Mouse (Mus musculus): Measurements from ENCODE around the gene Cdk5rap1. TPM values are rescaled to one million over a fixed set of nuclear protein-coding genes. Genes with fewer than 3 reads are reported as not detected.
"Not testable (repeated sequence)": the region's sequence is repeated elsewhere in the genome, so short reads cannot be mapped to it uniquely, and the experiment has no call there.

Gene Cdk5rap1
- polyA plus RNA-seq, 1 experiment from 2014 or later: 18.1 TPM

DNA sequence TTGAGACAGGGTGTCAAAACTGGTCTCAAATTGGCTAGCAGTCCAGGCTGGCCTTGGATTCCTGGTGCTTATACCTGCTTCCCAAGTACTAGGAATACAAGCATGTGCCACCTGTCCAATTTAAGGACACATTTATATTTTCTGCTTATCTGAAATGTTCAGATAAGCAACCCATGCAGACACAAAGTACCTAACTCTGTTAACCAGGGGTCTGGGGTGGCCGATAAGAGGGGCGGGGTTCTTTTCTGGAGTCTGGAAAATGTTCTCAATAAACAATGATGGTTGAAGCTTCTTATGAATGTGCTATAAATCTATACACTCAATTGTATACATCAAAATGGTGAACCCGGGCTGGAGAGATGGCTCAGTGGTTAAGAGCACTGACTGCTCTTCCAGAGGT lies 46.0 kb downstream of the Cdk5rap1 start:
- no peaks in the 10 kb centered on the region for H3K27me3 ChIP-seq
- ChIA-PET POLR2A (no interaction called here), CTCF (no interaction called here)
- DNase-seq (ENCODE audit: low read depth, low spot score) (no peak), ATAC-seq (no peak)
- no peak for TF ChIP-seq CTCF (IDR thresholded peaks at IDR 0.05)
- in situ Hi-C loops (cut with MboI; ENCODE audit: low pct_unique_long_range_greater_than_20kb): no loop called here

GRCm38 (mm10) chr2:154313771-154314170 lies 59.0 kb downstream of the Cdk5rap1 start:
- ATAC-seq; CTCF ChIA-PET; in situ Hi-C loops (cut with MboI; ENCODE audit: low pct_unique_long_range_greater_than_20kb); POLR2A ChIA-PET; DNase-seq (ENCODE audit: low read depth, low spot score); H3K27me3 ChIP-seq: not testable (repeated sequence)

DNA sequence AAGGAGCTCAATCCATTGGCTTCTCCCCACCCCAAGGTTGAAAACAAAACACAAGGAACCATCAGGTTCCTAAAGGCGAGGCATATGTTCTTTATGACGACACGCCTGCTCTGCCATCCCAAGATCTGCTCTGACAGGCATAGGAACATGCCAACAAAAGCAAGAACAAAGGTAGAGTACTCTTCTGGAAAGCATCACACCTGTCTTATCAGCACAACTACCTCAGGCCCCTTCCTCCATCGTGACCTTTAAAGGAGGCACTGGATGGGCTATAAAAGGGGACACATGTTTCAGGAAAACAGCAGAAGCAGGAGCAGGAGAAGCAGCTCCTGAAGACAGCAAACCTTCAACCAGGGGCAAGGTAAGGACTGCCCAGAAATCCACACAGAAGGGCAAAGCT lies 65.9 kb downstream of the Cdk5rap1 start, which contains the start of gene Bpifb9b:
Gene Bpifb9b (plus strand): TSS at position 301 of the 400 bp plus-strand sequence.
- DNase-seq (ENCODE audit: low read depth, low spot score); H3K27me3 ChIP-seq; POLR2A ChIA-PET; CTCF ChIA-PET; ATAC-seq: not testable (repeated sequence)
- in situ Hi-C loops (cut with MboI; ENCODE audit: low pct_unique_long_range_greater_than_20kb): loop anchor here (5.0 kb wide), 1 partner anchor 50 kb away; the partner anchor contains the start of gene Bpifb9a

DNA sequence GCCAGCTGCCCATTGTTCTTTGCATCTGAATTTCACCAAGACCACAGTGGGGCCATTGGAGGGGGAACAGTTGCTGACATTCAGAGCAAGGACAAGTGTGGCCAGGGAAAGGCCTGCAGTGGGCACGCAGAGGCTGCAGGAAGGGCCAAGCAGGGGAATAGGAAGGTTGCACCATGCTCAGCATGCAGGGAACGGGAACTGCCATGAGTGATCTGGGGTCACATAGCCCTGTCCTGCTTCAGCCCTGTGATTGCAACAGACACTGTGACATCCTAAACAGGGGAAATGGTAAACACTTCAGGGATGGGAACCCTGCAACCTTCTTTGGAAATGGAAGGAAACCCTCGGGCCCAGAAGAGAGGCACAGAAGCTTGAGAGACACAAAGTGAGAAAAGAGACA lies 68.2 kb downstream of the Cdk5rap1 start:
- H3K27me3 ChIP-seq; ATAC-seq; POLR2A ChIA-PET; CTCF ChIA-PET; DNase-seq (ENCODE audit: low read depth, low spot score): not testable (repeated sequence)
- in situ Hi-C loops (cut with MboI; ENCODE audit: low pct_unique_long_range_greater_than_20kb): loop anchor here (5.0 kb wide), 1 partner anchor 47 kb away; the partner anchor contains the start of gene Bpifb9a

GRCm38 (mm10) chr2:154301763-154302162 lies 71.0 kb downstream of the Cdk5rap1 start:
- CTCF ChIA-PET: no interaction called here

GRCm38 (mm10) chr2:154300496-154300895 lies 72.3 kb downstream of the Cdk5rap1 start:
- in situ Hi-C loops (cut with MboI; ENCODE audit: low pct_unique_long_range_greater_than_20kb): no loop called here
- ChIA-PET POLR2A (no interaction called here), CTCF (interaction anchor here (0.7 to 1.1 kb wide), 3 partner anchors 9 to 385 kb away, joined by 3 to 4 read pairs (median 3); no protein-coding TSS in a partner anchor)
- TF ChIP-seq CTCF (IDR thresholded peaks at IDR 0.05): peak; percentile 91
- no peaks in the 10 kb centered on the region for H3K27me3 ChIP-seq
- ATAC-seq (peak; percentile 84), DNase-seq (ENCODE audit: low read depth, low spot score) (peak; percentile 10)

More at GRCm38 (mm10) chr2:154301763-154302162, 71.0 kb downstream of the Cdk5rap1 start:
- in situ Hi-C loops (cut with MboI; ENCODE audit: low pct_unique_long_range_greater_than_20kb): no loop called here
- DNase-seq (ENCODE audit: low read depth, low spot score) (no peak), ATAC-seq (no peak)
- H3K27me3 ChIP-seq: no peaks in the 10 kb centered on the region
- no peak for TF ChIP-seq CTCF (IDR thresholded peaks at IDR 0.05)
- POLR2A ChIA-PET: no interaction called here

GRCm38 (mm10) chr2:154294746-154295145 lies 78.1 kb downstream of the Cdk5rap1 start:
- POLR2A ChIA-PET; H3K27me3 ChIP-seq; ATAC-seq; DNase-seq (ENCODE audit: low read depth, low spot score); CTCF ChIA-PET: not testable (repeated sequence)
- TF ChIP-seq CTCF (IDR thresholded peaks at IDR 0.05): peak; percentile 74
- in situ Hi-C loops (cut with MboI; ENCODE audit: low pct_unique_long_range_greater_than_20kb): loop anchor here (10.0 kb wide), 1 partner anchor 80 kb away; no protein-coding TSS in a partner anchor

DNA sequence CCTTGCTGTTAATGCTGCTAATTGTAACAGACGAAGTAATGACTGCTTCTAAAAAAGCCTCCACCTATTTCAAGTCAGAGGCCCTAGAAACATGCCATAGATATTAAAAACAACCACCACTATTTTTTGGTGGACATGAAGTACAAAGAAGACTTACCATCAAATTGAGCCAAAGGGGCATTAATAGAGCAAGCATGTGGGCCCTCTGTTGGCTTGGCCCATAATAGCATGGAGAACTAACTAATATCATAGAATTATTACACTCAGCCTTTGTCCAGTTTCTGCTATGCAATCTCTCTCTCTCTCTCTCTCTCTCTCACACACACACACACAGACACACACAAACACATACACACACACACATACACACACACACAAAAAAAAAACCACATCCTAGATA lies 80.0 kb downstream of the Cdk5rap1 start:
- DNase-seq (ENCODE audit: low read depth, low spot score): no peak
- TF ChIP-seq CTCF (IDR thresholded peaks at IDR 0.05): peak; percentile 9
- CTCF ChIA-PET: no interaction called here
- in situ Hi-C loops (cut with MboI; ENCODE audit: low pct_unique_long_range_greater_than_20kb): loop anchor here (10.0 kb wide), 1 partner anchor 78 kb away; no protein-coding TSS in a partner anchor
- POLR2A ChIA-PET: no interaction called here
- no peak for ATAC-seq
- no peaks in the 10 kb centered on the region for H3K27me3 ChIP-seq

DNA sequence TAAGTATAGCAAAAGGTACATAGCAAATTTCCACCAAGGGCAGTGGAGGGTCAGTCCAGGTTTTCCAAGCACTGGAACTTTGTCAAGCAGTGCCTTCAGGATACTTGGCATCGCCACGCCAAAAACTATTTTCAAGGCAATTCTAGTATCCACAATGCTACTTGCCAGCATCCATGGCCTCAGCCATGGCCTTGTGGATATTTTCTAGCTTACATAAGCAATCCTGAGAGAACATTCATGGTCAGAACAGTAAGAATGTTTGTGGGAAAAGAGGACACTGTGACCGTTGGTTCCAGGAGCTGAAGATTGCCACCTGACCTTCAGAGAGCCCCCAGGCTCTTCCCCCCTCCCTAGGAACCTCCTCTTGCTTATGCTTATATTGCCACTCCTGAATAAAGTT lies 80.9 kb downstream of the Cdk5rap1 start:
- DNase-seq (ENCODE audit: low read depth, low spot score); POLR2A ChIA-PET; H3K27me3 ChIP-seq; ATAC-seq: not testable (repeated sequence)
- in situ Hi-C loops (cut with MboI; ENCODE audit: low pct_unique_long_range_greater_than_20kb): loop anchor here (10.0 kb wide), 1 partner anchor 77 kb away; no protein-coding TSS in a partner anchor
- CTCF ChIA-PET: interaction anchor here (1.1 kb wide), 1 partner anchor 9 kb away, joined by 3 read pairs; no protein-coding TSS in a partner anchor

Other genes starting within 250 kb of the Cdk5rap1 start
- not detected for gene Bpifa3, start 242.7 kb downstream of the Cdk5rap1 start, polyA plus RNA-seq (2021)
- gene Bpifa1, start 230.1 kb downstream of the Cdk5rap1 start, polyA plus RNA-seq (2021): not detected
- not detected for gene Bpifa5, start 210.4 kb downstream of the Cdk5rap1 start, polyA plus RNA-seq (2021)
- gene Bpifb1, start 182.2 kb downstream of the Cdk5rap1 start, polyA plus RNA-seq (2021): 0.04 TPM
- 0.19 TPM for gene Bpifb5, start 149.3 kb downstream of the Cdk5rap1 start, polyA plus RNA-seq (2021)
- gene Bpifb9a, start 115.2 kb downstream of the Cdk5rap1 start, polyA plus RNA-seq (2021): not detected
- not detected for gene Bpifb9b, start 65.8 kb downstream of the Cdk5rap1 start, polyA plus RNA-seq (2021)
- gene Snta1, start 35.1 kb upstream of the Cdk5rap1 start, polyA plus RNA-seq (2021): 30.2 TPM
- 27.2 TPM for gene Cbfa2t2, start 63.5 kb upstream of the Cdk5rap1 start, polyA plus RNA-seq (2021)
- 0.35 TPM for gene 1700003F12Rik, start 174.1 kb upstream of the Cdk5rap1 start, polyA plus RNA-seq (2021)
- gene Actl10, start 178.8 kb upstream of the Cdk5rap1 start, polyA plus RNA-seq (2021): not detected
- 0.65 TPM for gene Necab3, start 185.9 kb upstream of the Cdk5rap1 start, polyA plus RNA-seq (2021)
- gene E2f1, start 196.9 kb upstream of the Cdk5rap1 start, polyA plus RNA-seq (2021): 17.7 TPM
- 17.0 TPM for gene Pxmp4, start 230.7 kb upstream of the Cdk5rap1 start, polyA plus RNA-seq (2021)
- 3.1 TPM for gene Zfp341, start 240.3 kb upstream of the Cdk5rap1 start, polyA plus RNA-seq (2021)
- 0.13 TPM for gene 4930519P11Rik, start 240.4 kb upstream of the Cdk5rap1 start, polyA plus RNA-seq (2021)